Mouse (Mus musculus): Measurements from ENCODE around the gene Clcn2.
"Not testable (repeated sequence)": the region's sequence is repeated elsewhere in the genome, so short reads cannot be mapped to it uniquely, and the experiment has no call there.

Gene Clcn2

GRCm38 (mm10) chr16:20701729-20702521, 15.6 kb downstream of the Clcn2 start:
- DNase-seq (ENCODE audit: low spot score) = no peak

- DNase-seq (ENCODE audit: low spot score) = no peak
Measured at GRCm38 (mm10) chr16:20701316-20701715, 16.2 kb downstream of the Clcn2 start.

GRCm38 (mm10) chr16:20700036-20700435, 17.5 kb downstream of the Clcn2 start:
- no peak for DNase-seq (ENCODE audit: low spot score)

GRCm38 (mm10) chr16:20699266-20699665, 18.3 kb downstream of the Clcn2 start:
- no peak for DNase-seq (ENCODE audit: low spot score)

- peak; percentile 94 for DNase-seq (ENCODE audit: low spot score)
Measured at GRCm38 (mm10) chr16:20695622-20696323, 21.8 kb downstream of the Clcn2 start.

- peak; percentile 58 for DNase-seq (ENCODE audit: low spot score)
Measured at GRCm38 (mm10) chr16:20694781-20695180, 22.8 kb downstream of the Clcn2 start.

- DNase-seq (ENCODE audit: low spot score) = peak; percentile 91
Measured at GRCm38 (mm10) chr16:20693111-20693701, 24.3 kb downstream of the Clcn2 start, which contains the start of gene Fam131a. Gene Fam131a, plus strand, starts transcription at chr16:20693241.

GRCm38 (mm10) chr16:20692241-20692965, 25.1 kb downstream of the Clcn2 start:
- no peak for DNase-seq (ENCODE audit: low spot score)

- DNase-seq (ENCODE audit: low spot score) = no peak
Measured at GRCm38 (mm10) chr16:20691617-20692016, 25.9 kb downstream of the Clcn2 start.

GRCm38 (mm10) chr16:20690774-20691173, 26.8 kb downstream of the Clcn2 start:
- DNase-seq (ENCODE audit: low spot score) = no peak

- DNase-seq (ENCODE audit: low spot score) = peak; percentile 78
Measured at GRCm38 (mm10) chr16:20677974-20678675, 39.4 kb downstream of the Clcn2 start.

- no peak for DNase-seq (ENCODE audit: low spot score)
Measured at GRCm38 (mm10) chr16:20677380-20677779, 40.2 kb downstream of the Clcn2 start.

GRCm38 (mm10) chr16:20676702-20677101, 40.8 kb downstream of the Clcn2 start:
- DNase-seq (ENCODE audit: low spot score) = no peak

- DNase-seq (ENCODE audit: low spot score) = no peak
Measured at GRCm38 (mm10) chr16:20675213-20675612, 42.3 kb downstream of the Clcn2 start.

- peak; percentile 52 for DNase-seq (ENCODE audit: low spot score)
Measured at GRCm38 (mm10) chr16:20673706-20674303, 43.7 kb downstream of the Clcn2 start.

- peak; percentile 81 for DNase-seq (ENCODE audit: low spot score)
Measured at GRCm38 (mm10) chr16:20672965-20673705, 44.4 kb downstream of the Clcn2 start.

GRCm38 (mm10) chr16:20672500-20672902, 45.0 kb downstream of the Clcn2 start:
- DNase-seq (ENCODE audit: low spot score) = peak; percentile 99

GRCm38 (mm10) chr16:20671886-20672285, 45.7 kb downstream of the Clcn2 start:
- DNase-seq (ENCODE audit: low spot score) = no peak

- DNase-seq (ENCODE audit: low spot score) = no peak
Measured at GRCm38 (mm10) chr16:20670291-20670690, 47.3 kb downstream of the Clcn2 start.

GRCm38 (mm10) chr16:20668013-20668412, 49.5 kb downstream of the Clcn2 start, which contains the start of gene Eif4g1:
Gene Eif4g1, plus strand, starts transcription at chr16:20668313.
- DNase-seq (ENCODE audit: low spot score) = not testable (repeated sequence)

All from testis, postnatal 10 days (tissue).